Mouse (Mus musculus): Measurements from ENCODE around the gene Gm9736. TPM values are rescaled to one million over a fixed set of nuclear protein-coding genes. Genes with fewer than 3 reads are reported as not detected.
"Not testable (repeated sequence)": the region's sequence is repeated elsewhere in the genome, so short reads cannot be mapped to it uniquely, and the experiment has no call there.

Gene Gm9736
- not detected for polyA plus RNA-seq (2012; fragmentation: generic; extraction: Trizol)

- not testable (repeated sequence) for H3K4me3 ChIP-seq; H3K79me2 ChIP-seq (ENCODE audit: control insufficient read depth, insufficient read depth); H3K27me3 ChIP-seq (ENCODE audit: control insufficient read depth, insufficient read depth, insufficient read length); H3K36me3 ChIP-seq (ENCODE audit: control insufficient read depth, insufficient read depth); H3K4me2 ChIP-seq (ENCODE audit: low read depth)
- H3ac ChIP-seq (ENCODE audit: control insufficient read depth, insufficient read length): peak within 1 kb of the TSS; percentile 3
Measured at GRCm38 (mm10) chr10:77751254-77751653, at the start of gene Gm9736. TSS of gene Gm9736 (minus strand) at chr10:77751354.

- H3K4me3 ChIP-seq: no peak within 1 kb of the TSS
- TF ChIP-seq MYOD1 (IDR thresholded peaks at IDR 0.05; ENCODE audit: control insufficient read depth in 1 of 3, insufficient read length in 2 of 3, low read depth in 2 of 3) (peak in 1 of 3 experiments; percentile 38), POLR2AphosphoS2 (IDR thresholded peaks at IDR 0.05; ENCODE audit: insufficient read length, low read depth) (no peak)
- no peaks in the 10 kb centered on the region for H3K79me2 ChIP-seq (ENCODE audit: control insufficient read depth, insufficient read depth)
- H3K36me3 ChIP-seq (ENCODE audit: control insufficient read depth, insufficient read depth): no peaks in the 10 kb centered on the region
- H3ac ChIP-seq (ENCODE audit: control insufficient read depth, insufficient read length): no peak within 1 kb of the TSS
- no peak within 1 kb of the TSS for H3K4me2 ChIP-seq (ENCODE audit: low read depth)
- peaks cover 14% of the 10 kb centered on the region for H3K27me3 ChIP-seq (ENCODE audit: control insufficient read depth, insufficient read depth, insufficient read length)
Measured at GRCm38 (mm10) chr10:77798921-77799508, 47.9 kb upstream of the Gm9736 start, which contains the start of gene Gm19668. TSS of gene Gm19668 (minus strand) at chr10:77799133.

- H3K4me2 ChIP-seq (ENCODE audit: low read depth); H3ac ChIP-seq (ENCODE audit: control insufficient read depth, insufficient read length); H3K36me3 ChIP-seq (ENCODE audit: control insufficient read depth, insufficient read depth); H3K79me2 ChIP-seq (ENCODE audit: control insufficient read depth, insufficient read depth); H3K4me3 ChIP-seq: not testable (repeated sequence)
- peaks cover 14% of the 10 kb centered on the region for H3K27me3 ChIP-seq (ENCODE audit: control insufficient read depth, insufficient read depth, insufficient read length)
Measured at GRCm38 (mm10) chr10:77798164-77798920, 47.2 kb upstream of the Gm9736 start.

- Histone ChIP-seq H3K4me3 (no peak overlapping the region), H3K4me2 (ENCODE audit: low read depth) (no peak overlapping the region), H3ac (ENCODE audit: control insufficient read depth, insufficient read length) (no peak overlapping the region), H3K79me2 (ENCODE audit: control insufficient read depth, insufficient read depth) (no peaks in the 10 kb centered on the region), H3K27me3 (ENCODE audit: control insufficient read depth, insufficient read depth, insufficient read length) (peaks cover 14% of the 10 kb centered on the region), H3K36me3 (ENCODE audit: control insufficient read depth, insufficient read depth) (no peaks in the 10 kb centered on the region)
- TF ChIP-seq MYOG (IDR thresholded peaks at IDR 0.05; ENCODE audit: control insufficient read depth in 1 of 3, insufficient read depth in 1 of 3, insufficient read length in 2 of 3, low read depth in 2 of 3) (no peak), E2F4 (IDR thresholded peaks at IDR 0.05; ENCODE audit: insufficient read depth) (no peak), TCF12 (IDR thresholded peaks at IDR 0.05; ENCODE audit: insufficient read depth, poor library complexity, severe bottlenecking) (no peak), CEBPB (IDR thresholded peaks at IDR 0.05; ENCODE audit: insufficient read depth, poor library complexity, severe bottlenecking) (no peak), SRF (IDR thresholded peaks at IDR 0.05; ENCODE audit: control insufficient read depth, insufficient read length, low read depth) (no peak), MAX (IDR thresholded peaks at IDR 0.05; ENCODE audit: low read depth) (no peak), USF1 (IDR thresholded peaks at IDR 0.05; ENCODE audit: low read depth) (no peak), REST (IDR thresholded peaks at IDR 0.05; ENCODE audit: insufficient read depth, insufficient read length) (no peak), POLR2AphosphoS2 (IDR thresholded peaks at IDR 0.05; ENCODE audit: insufficient read length, low read depth) (no peak), TCF3 (IDR thresholded peaks at IDR 0.05; ENCODE audit: insufficient read length, low read depth) (no peak), POLR2A (IDR thresholded peaks at IDR 0.05; ENCODE audit: insufficient read length, low read depth) (no peak), MYOD1 (IDR thresholded peaks at IDR 0.05; ENCODE audit: control insufficient read depth in 1 of 3, insufficient read length in 2 of 3, low read depth in 2 of 3) (no peak)
Measured at GRCm38 (mm10) chr10:77797677-77798076, 46.5 kb upstream of the Gm9736 start.

GRCm38 (mm10) chr10:77794976-77795375, 43.8 kb upstream of the Gm9736 start, which contains the start of gene Gm9639:
TSS of gene Gm9639 (minus strand) at chr10:77795076.
- no peaks in the 10 kb centered on the region for H3K36me3 ChIP-seq (ENCODE audit: control insufficient read depth, insufficient read depth)
- H3K79me2 ChIP-seq (ENCODE audit: control insufficient read depth, insufficient read depth): no peaks in the 10 kb centered on the region
- H3ac ChIP-seq (ENCODE audit: control insufficient read depth, insufficient read length): no peak within 1 kb of the TSS
- no peak within 1 kb of the TSS for H3K4me2 ChIP-seq (ENCODE audit: low read depth)
- no peak within 1 kb of the TSS for H3K4me3 ChIP-seq
- no peak for TF ChIP-seq USF1 (IDR thresholded peaks at IDR 0.05; ENCODE audit: low read depth)
- H3K27me3 ChIP-seq (ENCODE audit: control insufficient read depth, insufficient read depth, insufficient read length): peaks cover 14% of the 10 kb centered on the region

GRCm38 (mm10) chr10:77788621-77789020, 37.5 kb upstream of the Gm9736 start:
- peaks cover 6% of the 10 kb centered on the region for H3K27me3 ChIP-seq (ENCODE audit: control insufficient read depth, insufficient read depth, insufficient read length)
- TF ChIP-seq REST (IDR thresholded peaks at IDR 0.05; ENCODE audit: insufficient read depth, insufficient read length): no peak
- TF ChIP-seq E2F4 (IDR thresholded peaks at IDR 0.05; ENCODE audit: insufficient read depth): no peak
- no peak for TF ChIP-seq USF1 (IDR thresholded peaks at IDR 0.05; ENCODE audit: low read depth)
- no peak for TF ChIP-seq TCF12 (IDR thresholded peaks at IDR 0.05; ENCODE audit: insufficient read depth, poor library complexity, severe bottlenecking)
- TF ChIP-seq POLR2AphosphoS2 (IDR thresholded peaks at IDR 0.05; ENCODE audit: insufficient read length, low read depth): no peak
- TF ChIP-seq MYOD1 (IDR thresholded peaks at IDR 0.05; ENCODE audit: control insufficient read depth in 1 of 3, insufficient read length in 2 of 3, low read depth in 2 of 3): no peak
- no peaks in the 10 kb centered on the region for H3K36me3 ChIP-seq (ENCODE audit: control insufficient read depth, insufficient read depth)
- H3ac ChIP-seq (ENCODE audit: control insufficient read depth, insufficient read length): no peak overlapping the region
- no peak overlapping the region for H3K4me3 ChIP-seq
- H3K79me2 ChIP-seq (ENCODE audit: control insufficient read depth, insufficient read depth): no peaks in the 10 kb centered on the region
- H3K4me2 ChIP-seq (ENCODE audit: low read depth): no peak overlapping the region

Measured in myocyte (in vitro differentiated cells).